Mouse (Mus musculus) liver, adult 2 months (tissue): ENCODE measurements around the gene Ctf1. TPM values are rescaled to one million over a fixed set of nuclear protein-coding genes. Genes with fewer than 3 reads are reported as not detected.

ENCODE experiments used
- DNase-seq: peaks from one replicate; pipeline ENCODE4 v3.0.0-alpha.2; 2011; ENCODE audit warnings: low read depth, low spot score; ENCODE audit errors: extremely low read depth
- H3K27ac ChIP-seq: fragments of 200-500 bp; replicated peaks from 2 replicates; pipeline ENCODE4 v1.5.1; 2012; ENCODE audit warnings: low read depth, mild to moderate bottlenecking, control low read depth, inconsistent platforms, low read length; ENCODE audit not compliant: insufficient read depth
- H3K27me3 ChIP-seq: fragments of 200-500 bp; 2 replicates; pipeline ENCODE4 v1.6.1; 2012; ENCODE audit warnings: mild to moderate bottlenecking, moderate library complexity, low read length, inconsistent platforms; ENCODE audit not compliant: control insufficient read depth, insufficient read depth
- H3K36me3 ChIP-seq: fragments of 200-500 bp; 2 replicates; pipeline ENCODE4 v1.6.1; 2012; ENCODE audit warnings: low read length, inconsistent platforms; ENCODE audit not compliant: control insufficient read depth, insufficient read depth
- H3K4me1 ChIP-seq: fragments of 200-500 bp; 2 replicates; pipeline ENCODE4 v1.6.1; 2011; ENCODE audit warnings: low read length; ENCODE audit not compliant: control insufficient read depth, insufficient read depth
- H3K4me3 ChIP-seq: fragments of 200-500 bp; 2 replicates; pipeline ENCODE4 v1.5.1; 2011; ENCODE audit warnings: low read depth, mild to moderate bottlenecking, control low read depth, low read length, moderate library complexity; ENCODE audit not compliant: insufficient read depth
- H3K79me2 ChIP-seq: fragments of 200-500 bp; 2 replicates; pipeline ENCODE4 v1.6.1; 2012; ENCODE audit warnings: inconsistent platforms, mild to moderate bottlenecking, low read length, moderate library complexity; ENCODE audit not compliant: control insufficient read depth, insufficient read depth
- H3K9ac ChIP-seq: fragments of 200-500 bp; 2 replicates; pipeline ENCODE4 v1.6.1; 2012; ENCODE audit warnings: low read depth, mild to moderate bottlenecking, control low read depth, inconsistent platforms, low read length
- CTCF ChIP-seq: fragments of 200-500 bp; IDR thresholded peaks from 2 replicates; pipeline ENCODE4 v1.5.1; 2011; ENCODE audit warnings: low read depth, low read length, control low read depth
- POLR2A ChIP-seq: fragments of 200-500 bp; IDR thresholded peaks from 2 replicates; pipeline ENCODE4 v1.6.1; 2011; ENCODE audit warnings: low read length, control low read depth; ENCODE audit not compliant: insufficient read depth; ENCODE audit errors: extremely low read depth
- WGBS: fragments of 180-500 bp; shearing (Covaris S2); methylation state at CpG from one replicate; pipeline ENCODE4 v1.1.7; 2018; 5-methylcytosine and 5-hydroxymethylcytosine counted together
- polyA plus RNA-seq: library from polyadenylated mRNA; depleted of rRNA; stranded (reverse); fragments of >200 nt; gene quantifications from 2 replicates; pipeline ENCODE4 v1.2.3, GENCODE M21; 2012; rRNA removed
- total RNA-seq: library from RNA; depleted of rRNA; stranded (reverse); fragments of >200 nt; gene quantifications from 2 replicates; pipeline ENCODE4 v1.2.3, GENCODE M21; 2014; rRNA removed

Gene Ctf1
- total RNA-seq (2.7 and 4.4 TPM in 2 replicates), polyA plus RNA-seq (10.5 and 15.9 TPM in 2 replicates)

- H3K9ac ChIP-seq, result peak within 1 kb of the TSS; percentile 49
- DNase-seq, result peak; percentile 90
- H3K4me3 ChIP-seq, result peak within 1 kb of the TSS; percentile 48
- WGBS, result 5% methylated on average over 28 of the region's 28 CpGs
- TF ChIP-seq CTCF (no peak), POLR2A (no peak)
- H3K27me3 ChIP-seq, result no peaks in the 10 kb centered on the region
- no peaks in the 10 kb centered on the region; the same call in 1 of the 2 replicates for H3K36me3 ChIP-seq
- H3K79me2 ChIP-seq, result no peaks in the 10 kb centered on the region
- H3K27ac ChIP-seq, result peak within 1 kb of the TSS; percentile 59
- peaks cover 10% of the 10 kb centered on the region for H3K4me1 ChIP-seq
Observed at GRCm38 (mm10) chr7:127712461-127713385, at the start of gene Ctf1. Ctf1 (plus strand) TSS chr7:127712736.

- peak; percentile 85 for DNase-seq
- H3K4me1 ChIP-seq, result peaks cover 13% of the 10 kb centered on the region
- H3K27me3 ChIP-seq, result no peaks in the 10 kb centered on the region
- no peaks in the 10 kb centered on the region for H3K36me3 ChIP-seq
- H3K27ac ChIP-seq, result no peak overlapping the region
- H3K79me2 ChIP-seq, result no peaks in the 10 kb centered on the region
- no peak for TF ChIP-seq POLR2A
- TF ChIP-seq CTCF, result no peak
- H3K4me3 ChIP-seq, result no peak overlapping the region
- no peak overlapping the region for H3K9ac ChIP-seq
- WGBS, result 23% methylated on average over 6 of the region's 6 CpGs
Observed at GRCm38 (mm10) chr7:127662926-127663325, 49.6 kb upstream of the Ctf1 start.

DNA sequence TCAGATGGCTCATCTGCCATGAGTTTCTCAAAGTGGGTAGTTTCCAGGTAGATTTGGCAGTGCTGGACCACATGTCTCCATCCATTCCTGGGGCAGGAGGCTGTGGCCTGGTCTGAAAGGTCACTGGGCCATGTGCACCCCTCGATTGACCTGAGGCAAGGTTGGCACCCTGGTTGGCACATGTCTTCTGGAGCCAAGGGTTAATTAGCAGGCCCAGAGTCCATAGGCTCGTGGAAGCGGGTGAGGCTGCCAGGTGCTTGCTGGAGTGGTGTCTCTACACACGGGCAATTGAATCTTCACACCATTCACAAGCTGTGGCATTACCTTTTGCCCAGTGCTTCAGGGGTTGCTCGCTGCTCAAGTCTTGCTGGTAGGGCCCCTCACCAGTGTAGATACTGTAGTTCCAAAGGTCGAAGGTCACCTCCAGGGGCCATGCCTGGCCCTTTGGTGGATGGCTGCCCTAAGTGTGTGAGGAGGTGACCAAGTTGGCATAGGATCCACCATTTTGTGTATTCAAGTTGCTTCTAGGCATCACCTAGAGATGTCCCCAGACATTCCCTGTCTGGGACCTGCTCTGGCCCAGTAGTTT lies 46.4 kb upstream of the Ctf1 start:
- TF ChIP-seq CTCF (no peak), POLR2A (no peak)
- H3K4me1 ChIP-seq, result peaks cover 13% of the 10 kb centered on the region
- DNase-seq, result peak; percentile 77
- H3K9ac ChIP-seq, result no peak overlapping the region
- H3K36me3 ChIP-seq, result no peaks in the 10 kb centered on the region
- no peaks in the 10 kb centered on the region for H3K79me2 ChIP-seq
- no peak overlapping the region for H3K4me3 ChIP-seq
- 51% methylated on average over 6 of the region's 6 CpGs for WGBS
- no peaks in the 10 kb centered on the region for H3K27me3 ChIP-seq
- H3K27ac ChIP-seq, result no peak overlapping the region

GRCm38 (mm10) chr7:127666679-127667078 lies 45.9 kb upstream of the Ctf1 start:
- 93% methylated on average over 13 of the region's 13 CpGs for WGBS
- no peak for DNase-seq
- H3K27ac ChIP-seq, result no peak overlapping the region
- H3K4me1 ChIP-seq, result peaks cover 16% of the 10 kb centered on the region
- no peaks in the 10 kb centered on the region for H3K79me2 ChIP-seq
- H3K36me3 ChIP-seq, result no peaks in the 10 kb centered on the region
- TF ChIP-seq CTCF (no peak), POLR2A (no peak)
- no peak overlapping the region for H3K4me3 ChIP-seq
- no peaks in the 10 kb centered on the region for H3K27me3 ChIP-seq
- no peak overlapping the region for H3K9ac ChIP-seq

GRCm38 (mm10) chr7:127667171-127667570 lies 45.4 kb upstream of the Ctf1 start:
- H3K9ac ChIP-seq, result no peak overlapping the region
- H3K4me1 ChIP-seq, result peaks cover 19% of the 10 kb centered on the region
- H3K79me2 ChIP-seq, result no peaks in the 10 kb centered on the region
- TF ChIP-seq POLR2A (no peak), CTCF (no peak)
- DNase-seq, result no peak
- H3K4me3 ChIP-seq, result no peak overlapping the region
- no peaks in the 10 kb centered on the region for H3K27me3 ChIP-seq
- 71% methylated on average over 8 of the region's 8 CpGs for WGBS
- no peaks in the 10 kb centered on the region for H3K36me3 ChIP-seq
- no peak overlapping the region for H3K27ac ChIP-seq
